Comparison of ENCODE assay signal across 15 mouse cellular contexts in the genomic region with DNA sequence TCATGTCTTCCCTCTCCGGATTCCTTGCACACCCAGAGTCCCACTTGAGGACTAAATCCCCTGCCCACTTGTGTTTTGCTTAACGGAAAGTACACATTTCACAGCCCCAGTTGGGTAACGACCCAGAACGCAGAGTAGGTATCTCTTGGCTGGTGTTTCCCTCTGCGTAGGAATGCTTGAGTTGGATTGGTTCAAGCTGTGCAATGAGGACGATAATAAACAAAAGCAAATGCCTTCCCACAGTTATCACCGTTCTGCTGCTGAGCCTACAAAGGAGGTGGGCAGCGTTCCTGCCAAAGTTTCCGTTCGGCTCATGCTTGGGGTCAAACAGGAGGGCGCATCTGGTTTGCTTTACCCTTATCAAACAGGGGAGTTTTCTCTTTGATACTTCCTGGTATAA.
DNase-seq lines count a peak whose midpoint lies in the region; ATAC-seq lines count a peak whose summit lies in the region.
"Had no signal": no experiment of that assay in that cellular context is flagged by ENCODE, and none has a peak within 500 bp of the region (broad histone marks: within the 10 kb centered on the region; RNA-seq: fewer than 3 reads in every experiment).

No protein-coding gene starts in this region.

- no peaks in the 10 kb centered on the region for H3K4me1 ChIP-seq in heart, embryonic 11.5 days (ENCODE audit: control insufficient read depth, insufficient read depth, low read length)
- H3K4me1 ChIP-seq in heart, embryonic 14.5 days (ENCODE audit: control insufficient read depth in 2 of 2, insufficient read depth in 2 of 2, low read length in 2 of 2): peaks cover 8 to 12% of the 10 kb centered on the region in 2 experiments; a peak in 3 of 4 replicates
- no peaks in the 10 kb centered on the region for H3K4me1 ChIP-seq in stomach, embryonic 16.5 days (ENCODE audit: control insufficient read depth, insufficient read depth, low read length)
- H3K4me1 ChIP-seq: hindbrain, embryonic 15.5 days; liver, embryonic 13.5 days had no signal

- no peaks in the 10 kb centered on the region for H3K27me3 ChIP-seq in heart, embryonic 11.5 days (ENCODE audit: control insufficient read depth, insufficient read depth, low read length)
- H3K27me3 ChIP-seq in heart, embryonic 14.5 days (ENCODE audit: control insufficient read depth, insufficient read depth, low read length): no peaks in the 10 kb centered on the region
- no peaks in the 10 kb centered on the region for H3K27me3 ChIP-seq in stomach, embryonic 16.5 days (ENCODE audit: control insufficient read depth, insufficient read depth, low read length)
- H3K27me3 ChIP-seq: hindbrain, embryonic 15.5 days; liver, embryonic 13.5 days had no signal

- no peak overlapping the region for H3K4me3 ChIP-seq in heart, embryonic 11.5 days (ENCODE audit: low read depth, low read length)
- no peak overlapping the region for H3K4me3 ChIP-seq in heart, embryonic 14.5 days (ENCODE audit: control insufficient read depth in 1 of 2, insufficient read depth in 1 of 2, low read depth in 1 of 2, low read length in 2 of 2)
- H3K4me3 ChIP-seq in stomach, embryonic 16.5 days (replicated peaks; ENCODE audit: low read length): no peak overlapping the region
- H3K4me3 ChIP-seq: hindbrain, embryonic 15.5 days; liver, embryonic 13.5 days had no signal

- 0 out of 2 replicates have a peak overlapping the region, but pooled peaks have one; percentile 22 for H3K27ac ChIP-seq in heart, embryonic 11.5 days (ENCODE audit: low read depth, low read length)
- H3K27ac ChIP-seq in heart, embryonic 14.5 days (replicated peaks in 1 of 2; ENCODE audit: control insufficient read depth in 1 of 2, insufficient read depth in 1 of 2, low read depth in 2 of 2, low read length in 2 of 2): peak overlapping the region; percentile 41 to 50
- peak overlapping the region; percentile 7; the same call in 1 of the 2 replicates for H3K27ac ChIP-seq in stomach, embryonic 16.5 days (ENCODE audit: low read length)
- H3K27ac ChIP-seq: hindbrain, embryonic 15.5 days; liver, embryonic 13.5 days had no signal

- no peak overlapping the region for H3K9ac ChIP-seq in heart, embryonic 11.5 days (ENCODE audit: low read depth, low read length)
- no peak overlapping the region for H3K9ac ChIP-seq in heart, embryonic 14.5 days (ENCODE audit: low read length)
- no peak overlapping the region for H3K9ac ChIP-seq in stomach, embryonic 16.5 days (ENCODE audit: low read length)
- H3K9ac ChIP-seq: hindbrain, embryonic 15.5 days; liver, embryonic 13.5 days had no signal

- DNase-seq in heart, adult 8-10 months (ENCODE audit: low spot score): no peak
- DNase-seq in lung, postnatal 36 days: peak; percentile 9
- no peak for DNase-seq in lung, postnatal 10 days
- DNase-seq in gastrocnemius, postnatal 25 days: no peak
- DNase-seq: adrenal gland, postnatal 14 days; cerebellum, postnatal 10 days; gastrocnemius, postnatal 36 days; kidney, postnatal 14 days; liver, embryonic 13.5 days; spleen, adult 18-20 months had no signal

- H3K9me3 ChIP-seq in heart, embryonic 11.5 days (replicated peaks; ENCODE audit: control insufficient read depth, low read length): no peaks in the 10 kb centered on the region
- no peaks in the 10 kb centered on the region for H3K9me3 ChIP-seq in heart, embryonic 14.5 days (ENCODE audit: control insufficient read depth, low read length)
- H3K9me3 ChIP-seq in stomach, embryonic 16.5 days (replicated peaks; ENCODE audit: control insufficient read depth, low read length): no peaks in the 10 kb centered on the region
- H3K9me3 ChIP-seq: hindbrain, embryonic 15.5 days; liver, embryonic 13.5 days had no signal

- no peak overlapping the region for H3K4me2 ChIP-seq in heart, embryonic 11.5 days
- peak overlapping the region; percentile 40 for H3K4me2 ChIP-seq in heart, embryonic 14.5 days (ENCODE audit: low read length)
- H3K4me2 ChIP-seq in stomach, embryonic 16.5 days (ENCODE audit: low read depth, low read length): no peak overlapping the region
- H3K4me2 ChIP-seq: hindbrain, embryonic 15.5 days; liver, embryonic 13.5 days had no signal

- H3K36me3 ChIP-seq in heart, embryonic 11.5 days (ENCODE audit: control insufficient read depth, insufficient read depth, low read length): no peaks in the 10 kb centered on the region
- no peaks in the 10 kb centered on the region for H3K36me3 ChIP-seq in heart, embryonic 14.5 days (ENCODE audit: control insufficient read depth, insufficient read depth, low read length)
- no peaks in the 10 kb centered on the region for H3K36me3 ChIP-seq in stomach, embryonic 16.5 days (ENCODE audit: control insufficient read depth, insufficient read depth, low read length)
- H3K36me3 ChIP-seq: G1E; hindbrain, embryonic 15.5 days; liver, embryonic 13.5 days had no signal

- 40% methylated on average over 11 of the region's 11 CpGs for WGBS in heart, embryonic 11.5 days (ENCODE audit: insufficient replicate concordance)
- WGBS in heart, embryonic 14.5 days: 27% methylated on average over 11 of the region's 11 CpGs
- 53% methylated on average over 11 of the region's 11 CpGs for WGBS in stomach, embryonic 16.5 days

- no peak for ATAC-seq in heart, embryonic 11.5 days (replicated peaks; ENCODE audit: insufficient number of reproducible peaks, low FRiP score, low TSS enrichment)
- ATAC-seq in heart, embryonic 14.5 days (ENCODE audit: insufficient number of reproducible peaks, insufficient read depth, low FRiP score, low read depth): no peak
- ATAC-seq in stomach, embryonic 16.5 days (ENCODE audit: insufficient read depth, low FRiP score): no peak
